Comparison of ENCODE assay signal across 7 mouse cellular contexts in the genomic region with DNA sequence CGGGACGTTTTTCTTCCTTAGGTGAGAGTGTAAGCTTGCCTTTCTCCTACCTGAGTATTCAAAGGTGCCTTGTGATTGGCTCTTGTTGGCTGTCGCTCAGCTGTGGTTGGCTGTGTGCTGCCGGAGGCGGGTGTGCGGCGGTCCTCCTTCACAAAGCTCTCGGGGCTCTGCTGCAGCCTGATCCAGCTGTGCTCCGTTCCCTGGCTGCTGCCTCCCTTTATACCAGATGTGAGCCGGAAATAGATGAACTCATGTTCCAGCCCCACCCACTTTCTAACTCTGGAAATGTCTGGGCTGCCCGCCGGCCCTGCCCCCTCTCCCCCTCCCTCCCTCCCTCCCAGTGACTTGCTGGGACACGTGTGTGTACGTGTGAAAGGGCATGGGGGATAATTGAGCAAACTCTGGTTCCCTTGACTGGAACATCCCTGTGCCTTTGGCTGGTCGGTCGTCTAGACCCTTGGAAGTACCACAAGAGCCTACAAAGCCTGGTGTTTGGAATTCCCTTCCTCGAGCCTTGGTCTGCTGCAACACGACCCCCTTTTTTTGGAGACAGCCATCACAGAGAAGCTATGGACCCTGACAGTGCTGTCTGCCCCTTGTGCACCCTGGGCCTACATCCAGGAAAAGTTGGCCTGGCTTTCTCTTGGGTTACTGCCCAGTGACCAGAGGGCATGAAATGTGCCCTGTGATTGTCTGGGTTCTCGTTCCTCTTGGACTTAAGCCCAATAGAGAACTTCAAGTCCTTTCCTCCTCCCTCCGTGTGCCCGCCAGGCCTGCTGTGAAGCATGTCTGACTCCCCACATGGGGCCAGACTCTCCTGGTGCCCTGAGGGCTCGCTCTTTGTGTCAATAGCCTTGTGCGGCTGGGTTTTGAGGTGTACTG. TPM values are rescaled to one million over a fixed set of nuclear protein-coding genes. Genes with fewer than 3 reads are reported as not detected.
DNase-seq lines count a peak whose midpoint lies in the region; ATAC-seq and TF ChIP-seq lines count a peak whose summit lies in the region.

A gene (minus strand): TSS at position 190 of the 882 bp plus-strand sequence.

- H3K4me3 ChIP-seq in hindbrain, embryonic 13.5 days, result peak within 1 kb of the TSS; percentile 33
- H3K4me3 ChIP-seq in left cerebral cortex, adult 2 months, result peak within 1 kb of the TSS; percentile 23

- no peaks in the 10 kb centered on the region for H3K9me3 ChIP-seq in hindbrain, embryonic 13.5 days

- peak; percentile 74 for DNase-seq in cerebellum, postnatal 14 days
- DNase-seq in gastrocnemius, adult 18-20 months (ENCODE audit: low spot score), result peak; percentile 87
- peak; percentile 65 to 69 for DNase-seq in left cerebral cortex, adult 2 months (ENCODE audit: extremely low spot score in 1 of 2, low spot score in 2 of 2)
- DNase-seq in lung, postnatal 4 days, result peak; percentile 89 to 94
- peak; percentile 60 for DNase-seq in right cerebral cortex, postnatal 25 days

- peak; percentile 68 for ATAC-seq in activated CD4-positive, CD25-positive, alpha-beta regulatory T cell, adult 4 months
- peak; percentile 92 for ATAC-seq in hindbrain, embryonic 13.5 days (ENCODE audit: low FRiP score)

- peak within 1 kb of the TSS; percentile 51 for H3K4me2 ChIP-seq in hindbrain, embryonic 13.5 days

- 0 out of 2 replicates have a peak, but pooled peaks cover 6% of the 10 kb centered on the region for H3K27me3 ChIP-seq in hindbrain, embryonic 13.5 days

- 20% methylated on average over 23 of the region's 23 CpGs for WGBS in hindbrain, embryonic 13.5 days

- intact Hi-C loops in left cerebral cortex, adult 2 months (cut with DNase I), result no loop called here

- H3K9ac ChIP-seq in hindbrain, embryonic 13.5 days, result peak within 1 kb of the TSS; percentile 56

- H3K36me3 ChIP-seq in hindbrain, embryonic 13.5 days, result no peaks in the 10 kb centered on the region

- peak within 1 kb of the TSS; percentile 60; the same call in 1 of the 2 replicates for H3K27ac ChIP-seq in hindbrain, embryonic 13.5 days
- peak within 1 kb of the TSS; percentile 40; the same call in 1 of the 2 replicates for H3K27ac ChIP-seq in left cerebral cortex, adult 2 months

- TF ChIP-seq CTCF in left cerebral cortex, adult 2 months (IDR thresholded peaks at IDR 0.05), result no peak

- H3K4me1 ChIP-seq in hindbrain, embryonic 13.5 days (replicated peaks), result peaks cover 20% of the 10 kb centered on the region

RNA-seq across cellular contexts. Expression of the gene that starts here (rescaled TPM):
- not detected for polyA plus RNA-seq in activated CD4-positive, CD25-positive, alpha-beta regulatory T cell, adult 4 months (2017; shearing (Covaris generic))
- 1 to 10 TPM; 4.9 to 5.5 TPM for total RNA-seq in gastrocnemius, adult 18-20 months (2021)
- polyA plus RNA-seq in hindbrain, embryonic 13.5 days (2015; fragmentation: Nextera tagmentation; extraction: Ambion mirVana), result 0.06 and 0.16 TPM in 2 replicates
- 1 to 10 TPM in 1 of 2 experiments, under 1 TPM in 1; 0.91 to 1.1 TPM for total RNA-seq in left cerebral cortex, adult 2 months (2021)

Comparison
In these comparisons a context has a peak if more than half of its experiments do, and no peak if none do; other contexts are left out.
1. Peak in every context shown above with its lines: DNase-seq, ATAC-seq, H3K4me3 ChIP-seq and H3K27ac ChIP-seq.
2. Peak in ATAC-seq in activated CD4-positive, CD25-positive, alpha-beta regulatory T cell, adult 4 months; RNA of the gene not detected or under 1 TPM.
3. Peak in ATAC-seq, H3K4me3 ChIP-seq, H3K27ac ChIP-seq, H3K9ac ChIP-seq and H3K4me2 ChIP-seq in hindbrain, embryonic 13.5 days; RNA of the gene not detected or under 1 TPM.